Mouse (Mus musculus) forebrain, embryonic 10.5 days (tissue): ENCODE results near the gene Bach2. TPM values are rescaled to one million over a fixed set of nuclear protein-coding genes. Genes with fewer than 3 reads are reported as not detected.

ENCODE experiments used
- DNase-seq: peaks from one replicate; pipeline ENCODE4 v3.0.0-alpha.2; 2017; ENCODE audit warnings: low spot score; ENCODE audit errors: extremely low spot score
- H3K27ac ChIP-seq: fragments of 300-500 bp; sonication (generic); 2 replicates; pipeline ENCODE4 v1.5.1; 2016; ENCODE audit warnings: mild to moderate bottlenecking
- H3K27me3 ChIP-seq: fragments of 300-500 bp; sonication (generic); 2 replicates; pipeline ENCODE4 v1.6.1; 2016; ENCODE audit warnings: mild to moderate bottlenecking; ENCODE audit not compliant: poor library complexity, severe bottlenecking
- H3K36me3 ChIP-seq: fragments of 300-500 bp; sonication (generic); replicated peaks from 2 replicates; pipeline ENCODE4 v1.6.1; 2016; ENCODE audit warnings: mild to moderate bottlenecking, moderate library complexity
- H3K4me1 ChIP-seq: fragments of 300-500 bp; sonication (generic); 2 replicates; pipeline ENCODE4 v1.6.1; 2016
- H3K4me3 ChIP-seq: fragments of 300-500 bp; sonication (generic); 2 replicates; pipeline ENCODE4 v1.5.1; 2016; ENCODE audit warnings: mild to moderate bottlenecking, moderate library complexity
- H3K9me3 ChIP-seq: fragments of 300-500 bp; sonication (generic); 2 replicates; pipeline ENCODE4 v1.6.1; 2016; ENCODE audit warnings: mild to moderate bottlenecking, moderate library complexity
- WGBS: fragments of 180-500 bp; shearing (Covaris S2); methylation state at CpG from one replicate; pipeline ENCODE4 v1.1.7; 2016; 5-methylcytosine and 5-hydroxymethylcytosine counted together
- polyA plus RNA-seq: library from polyadenylated mRNA; unstranded; fragments of >200 nt; fragmentation: Nextera tagmentation; extraction: Ambion mirVana; gene quantifications from 2 replicates; pipeline ENCODE4 v1.2.1, GENCODE M21; 2016

Gene Bach2
- polyA plus RNA-seq, 1 experiment from 2014 or later = 7.1 TPM

GRCm38 (mm10) chr4:32363488-32363984 is 124.9 kb downstream of the Bach2 start:
- 69% methylated on average over 14 of the region's 14 CpGs for WGBS
- Histone ChIP-seq H3K4me3 (no peak overlapping the region), H3K9me3 (no peaks in the 10 kb centered on the region), H3K36me3 (no peaks in the 10 kb centered on the region), H3K4me1 (peaks cover 76% of the 10 kb centered on the region), H3K27ac (peak overlapping the region; percentile 7; the same call in 1 of the 2 replicates), H3K27me3 (no peaks in the 10 kb centered on the region)
- no peak for DNase-seq

- WGBS = 64% methylated on average over 13 of the region's 13 CpGs
- no peak overlapping the region for H3K4me3 ChIP-seq
- no peaks in the 10 kb centered on the region for H3K9me3 ChIP-seq
- DNase-seq = no peak
- no peaks in the 10 kb centered on the region for H3K27me3 ChIP-seq
- peak overlapping the region; percentile 56; the same call in 1 of the 2 replicates for H3K27ac ChIP-seq
- H3K4me1 ChIP-seq = peaks cover 76% of the 10 kb centered on the region
- no peaks in the 10 kb centered on the region for H3K36me3 ChIP-seq
Observed at GRCm38 (mm10) chr4:32365144-32365907, 126.7 kb downstream of the Bach2 start.

- WGBS = 89% methylated on average over 2 of the region's 2 CpGs
- Histone ChIP-seq H3K4me1 (peaks cover 77% of the 10 kb centered on the region), H3K27me3 (no peaks in the 10 kb centered on the region), H3K36me3 (no peaks in the 10 kb centered on the region), H3K4me3 (no peak overlapping the region), H3K27ac (no peak overlapping the region), H3K9me3 (no peaks in the 10 kb centered on the region)
- DNase-seq = no peak
Observed at GRCm38 (mm10) chr4:32366176-32366575, 127.6 kb downstream of the Bach2 start.

- no peak overlapping the region for H3K27ac ChIP-seq
- H3K36me3 ChIP-seq = no peaks in the 10 kb centered on the region
- peaks cover 79% of the 10 kb centered on the region for H3K4me1 ChIP-seq
- no peaks in the 10 kb centered on the region for H3K27me3 ChIP-seq
- WGBS = 60% methylated on average over 8 of the region's 8 CpGs
- no peaks in the 10 kb centered on the region for H3K9me3 ChIP-seq
- no peak for DNase-seq
- H3K4me3 ChIP-seq = no peak overlapping the region
Observed at GRCm38 (mm10) chr4:32368345-32368744, 129.7 kb downstream of the Bach2 start.

- Histone ChIP-seq H3K4me3 (no peak overlapping the region), H3K27ac (no peak overlapping the region), H3K36me3 (no peaks in the 10 kb centered on the region), H3K9me3 (no peaks in the 10 kb centered on the region), H3K27me3 (no peaks in the 10 kb centered on the region), H3K4me1 (peaks cover 78% of the 10 kb centered on the region)
- no peak for DNase-seq
- WGBS = 54% methylated on average over 7 of the region's 7 CpGs
Observed at GRCm38 (mm10) chr4:32373085-32373484, 134.5 kb downstream of the Bach2 start.

- WGBS = 63% methylated on average over 3 of the region's 3 CpGs
- Histone ChIP-seq H3K4me3 (no peak overlapping the region), H3K4me1 (peaks cover 74% of the 10 kb centered on the region), H3K9me3 (no peaks in the 10 kb centered on the region), H3K36me3 (no peaks in the 10 kb centered on the region), H3K27ac (no peak overlapping the region), H3K27me3 (no peaks in the 10 kb centered on the region)
- no peak for DNase-seq
Observed at GRCm38 (mm10) chr4:32373527-32373926, 134.9 kb downstream of the Bach2 start.

GRCm38 (mm10) chr4:32374751-32375582 is 136.4 kb downstream of the Bach2 start:
- no peak for DNase-seq
- Histone ChIP-seq H3K36me3 (no peaks in the 10 kb centered on the region), H3K4me1 (peaks cover 59% of the 10 kb centered on the region), H3K4me3 (no peak overlapping the region), H3K27ac (peak overlapping the region; percentile 51; the same call in 1 of the 2 replicates), H3K9me3 (no peaks in the 10 kb centered on the region), H3K27me3 (no peaks in the 10 kb centered on the region)
- 75% methylated on average over 10 of the region's 10 CpGs for WGBS

- no peaks in the 10 kb centered on the region for H3K27me3 ChIP-seq
- H3K36me3 ChIP-seq = no peaks in the 10 kb centered on the region
- H3K4me1 ChIP-seq = peaks cover 50% of the 10 kb centered on the region
- no peak for DNase-seq
- WGBS = 90% methylated on average over 16 of the region's 16 CpGs
- 0 out of 2 replicates have a peak overlapping the region, but pooled peaks have one; percentile 30 for H3K27ac ChIP-seq
- no peaks in the 10 kb centered on the region for H3K9me3 ChIP-seq
- H3K4me3 ChIP-seq = no peak overlapping the region
Observed at GRCm38 (mm10) chr4:32375721-32376526, 137.3 kb downstream of the Bach2 start.

GRCm38 (mm10) chr4:32376527-32376948 is 137.9 kb downstream of the Bach2 start:
- 0 out of 2 replicates have a peak overlapping the region, but pooled peaks have one; percentile 30 for H3K27ac ChIP-seq
- H3K4me3 ChIP-seq = no peak overlapping the region
- H3K27me3 ChIP-seq = no peaks in the 10 kb centered on the region
- H3K36me3 ChIP-seq = no peaks in the 10 kb centered on the region
- H3K4me1 ChIP-seq = peaks cover 44% of the 10 kb centered on the region
- WGBS = 71% methylated on average over 6 of the region's 6 CpGs
- H3K9me3 ChIP-seq = no peaks in the 10 kb centered on the region
- no peak for DNase-seq

GRCm38 (mm10) chr4:32379140-32379539 is 140.5 kb downstream of the Bach2 start:
- no peaks in the 10 kb centered on the region for H3K9me3 ChIP-seq
- peaks cover 19% of the 10 kb centered on the region for H3K4me1 ChIP-seq
- 92% methylated on average over 7 of the region's 7 CpGs for WGBS
- no peaks in the 10 kb centered on the region for H3K27me3 ChIP-seq
- no peaks in the 10 kb centered on the region for H3K36me3 ChIP-seq
- no peak for DNase-seq
- no peak overlapping the region for H3K4me3 ChIP-seq
- H3K27ac ChIP-seq = no peak overlapping the region

GRCm38 (mm10) chr4:32381666-32382381 is 143.2 kb downstream of the Bach2 start:
- Histone ChIP-seq H3K4me1 (peaks cover 2% of the 10 kb centered on the region), H3K27ac (no peak overlapping the region), H3K36me3 (no peaks in the 10 kb centered on the region), H3K9me3 (no peaks in the 10 kb centered on the region), H3K4me3 (no peak overlapping the region), H3K27me3 (no peaks in the 10 kb centered on the region)
- 93% methylated on average over 16 of the region's 16 CpGs for WGBS
- no peak for DNase-seq

GRCm38 (mm10) chr4:32385121-32385520 is 146.5 kb downstream of the Bach2 start:
- H3K4me3 ChIP-seq = no peak overlapping the region
- H3K4me1 ChIP-seq = peaks cover 35% of the 10 kb centered on the region
- H3K9me3 ChIP-seq = no peaks in the 10 kb centered on the region
- 92% methylated on average over 2 of the region's 2 CpGs for WGBS
- H3K36me3 ChIP-seq = no peaks in the 10 kb centered on the region
- no peak overlapping the region for H3K27ac ChIP-seq
- DNase-seq = no peak
- no peaks in the 10 kb centered on the region for H3K27me3 ChIP-seq
